Mouse (Mus musculus) MEL (cell line): ENCODE results near the gene Aplp2. TPM values are rescaled to one million over a fixed set of nuclear protein-coding genes. Genes with fewer than 3 reads are reported as not detected.

Source experiments
- DNase-seq: peaks from one replicate; pipeline ENCODE4 v3.0.0; 2011; ENCODE audit warnings: low read depth, low spot score
- H3K27ac ChIP-seq: 2 replicates; pipeline ENCODE4 v1.5.1; 2012; ENCODE audit warnings: low read depth, mild to moderate bottlenecking, control low read depth, low read length, moderate library complexity; ENCODE audit not compliant: control insufficient read depth
- H3K27me3 ChIP-seq, 2 experiments: fragments of 150-350 bp in 1 of 2; sonication (generic) in 1 of 2; 2 replicates each; pipeline ENCODE4 v1.6.1; 2012; ENCODE audit warnings: low read length in 2 of 2, mild to moderate bottlenecking in 2 of 2, improper control_type of control experiment in 1 of 2, moderate library complexity in 1 of 2; ENCODE audit not compliant: insufficient read depth in 2 of 2, control insufficient read depth in 1 of 2
- H3K36me3 ChIP-seq, 2 experiments: 2 replicates each; pipeline ENCODE4 v1.6.1; 2012 to 2014; ENCODE audit warnings: low read length in 2 of 2, improper control_type of control experiment in 1 of 2, inconsistent platforms in 1 of 2, mild to moderate bottlenecking in 1 of 2; ENCODE audit not compliant: insufficient read depth in 2 of 2, control insufficient read depth in 1 of 2
- H3K4me1 ChIP-seq, 2 experiments: fragments of 150-350 bp in 1 of 2; sonication (generic) in 1 of 2; 2 replicates each; pipeline ENCODE4 v1.6.1; 2012; ENCODE audit warnings: low read length in 2 of 2, improper control_type of control experiment in 1 of 2, mild to moderate bottlenecking in 1 of 2; ENCODE audit not compliant: insufficient read depth in 2 of 2, control insufficient read depth in 1 of 2
- H3K4me3 ChIP-seq, 2 experiments: fragments of 150-350 bp in 1 of 2; sonication (generic) in 1 of 2; 2 replicates each; pipeline ENCODE4 v1.5.1; 2012; ENCODE audit warnings: low read depth in 2 of 2, low read length in 2 of 2, mild to moderate bottlenecking in 2 of 2, moderate library complexity in 2 of 2, control low read depth in 1 of 2, improper control_type of control experiment in 1 of 2; ENCODE audit not compliant: control insufficient read depth in 1 of 2, insufficient read depth in 1 of 2
- H3K79me2 ChIP-seq: 2 replicates; pipeline ENCODE4 v1.6.1; 2012; ENCODE audit warnings: mild to moderate bottlenecking, low read length, moderate library complexity; ENCODE audit not compliant: control insufficient read depth, poor library complexity, insufficient read depth
- H3K9ac ChIP-seq: 2 replicates; pipeline ENCODE4 v1.6.1; 2012; ENCODE audit warnings: low read depth, mild to moderate bottlenecking, control low read depth, low read length, moderate library complexity; ENCODE audit not compliant: control insufficient read depth, poor library complexity, severe bottlenecking
- H3K9me3 ChIP-seq: fragments of 150-350 bp; sonication (generic); replicated peaks from 2 replicates; pipeline ENCODE4 v1.6.1; 2012; ENCODE audit warnings: mild to moderate bottlenecking, low read length, improper control_type of control experiment, moderate library complexity; ENCODE audit not compliant: insufficient read depth
- BHLHE40 ChIP-seq: IDR thresholded peaks from 2 replicates; pipeline ENCODE4 v1.6.1; 2012; ENCODE audit warnings: low read depth, mild to moderate bottlenecking, inconsistent platforms, low read length, improper control_type of control experiment, borderline replicate concordance
- CTCF ChIP-seq, 3 experiments: IDR thresholded peaks in 2 of 3; conservative IDR thresholded peaks in 1 of 3; 2 replicates each; pipeline ENCODE4 v1.5.1; 2011 to 2012; ENCODE audit warnings: low read length in 3 of 3, low read depth in 2 of 3, mild to moderate bottlenecking in 2 of 3, improper control_type of control experiment in 1 of 3, inconsistent platforms in 1 of 3, mixed read lengths in 1 of 3, moderate library complexity in 1 of 3; ENCODE audit not compliant: control insufficient read depth in 1 of 3, insufficient read depth in 1 of 3, poor library complexity in 1 of 3, severe bottlenecking in 1 of 3
- ETS1 ChIP-seq: IDR thresholded peaks from 2 replicates; pipeline ENCODE4 v1.6.1; 2012; ENCODE audit warnings: low read depth, mild to moderate bottlenecking, inconsistent platforms, low read length, improper control_type of control experiment, moderate library complexity
- GABPA ChIP-seq: IDR thresholded peaks from 2 replicates; pipeline ENCODE4 v1.6.1; 2012; ENCODE audit warnings: low read depth, mild to moderate bottlenecking, inconsistent platforms, low read length, improper control_type of control experiment, moderate library complexity
- GATA1 ChIP-seq: IDR thresholded peaks from 2 replicates; pipeline ENCODE4 v1.6.1; 2011; ENCODE audit warnings: low read depth, low read length, improper control_type of control experiment
- HCFC1 ChIP-seq: IDR thresholded peaks from 2 replicates; pipeline ENCODE4 v1.6.1; 2012; ENCODE audit warnings: low read depth, mild to moderate bottlenecking, inconsistent platforms, low read length, improper control_type of control experiment, moderate library complexity
- JUND ChIP-seq: IDR thresholded peaks from 2 replicates; pipeline ENCODE4 v1.6.1; 2011; ENCODE audit warnings: low read depth, mild to moderate bottlenecking, improper control_type of control experiment, low read length
- KAT2A ChIP-seq: conservative IDR thresholded peaks from 2 replicates; pipeline ENCODE4 v1.6.1; 2012; ENCODE audit warnings: low read depth, low read length, improper control_type of control experiment, inconsistent platforms
- MAFK ChIP-seq: IDR thresholded peaks from 2 replicates; pipeline ENCODE4 v1.6.1; 2011; ENCODE audit warnings: low read depth, mild to moderate bottlenecking, low read length, improper control_type of control experiment, borderline replicate concordance
- MAX ChIP-seq: IDR thresholded peaks from 2 replicates; pipeline ENCODE4 v1.6.1; 2011; ENCODE audit warnings: low read length, improper control_type of control experiment
- MAZ ChIP-seq: IDR thresholded peaks from 2 replicates; pipeline ENCODE4 v1.6.1; 2012; ENCODE audit warnings: low read depth, mild to moderate bottlenecking, inconsistent platforms, low read length, improper control_type of control experiment
- MEF2A ChIP-seq: IDR thresholded peaks from 2 replicates; pipeline ENCODE4 v1.6.1; 2014; ENCODE audit warnings: low read depth, mild to moderate bottlenecking, inconsistent platforms, low read length, improper control_type of control experiment; ENCODE audit not compliant: poor library complexity, insufficient replicate concordance, severe bottlenecking; ENCODE audit errors: extremely low read depth
- MXI1 ChIP-seq: IDR thresholded peaks from 2 replicates; pipeline ENCODE4 v1.6.1; 2011; ENCODE audit warnings: mild to moderate bottlenecking, low read depth, low read length, improper control_type of control experiment
- MYB ChIP-seq: IDR thresholded peaks from 2 replicates; pipeline ENCODE4 v1.6.1; 2011; ENCODE audit warnings: mild to moderate bottlenecking, low read depth, low read length, improper control_type of control experiment
- NELFE ChIP-seq: IDR thresholded peaks from 2 replicates; pipeline ENCODE4 v1.6.1; 2011; ENCODE audit warnings: low read depth, low read length, improper control_type of control experiment
- POLR2AphosphoS2 ChIP-seq: IDR thresholded peaks from 2 replicates; pipeline ENCODE4 v1.6.1; 2011; ENCODE audit warnings: low read length, improper control_type of control experiment
- POLR2AphosphoS5 ChIP-seq: IDR thresholded peaks from 2 replicates; pipeline ENCODE4 v1.6.1; 2012; ENCODE audit warnings: low read depth, borderline replicate concordance, mild to moderate bottlenecking, inconsistent platforms, low read length, moderate library complexity, mixed read lengths
- RAD21 ChIP-seq: IDR thresholded peaks from 2 replicates; pipeline ENCODE4 v1.6.1; 2011; ENCODE audit warnings: mild to moderate bottlenecking, low read depth, low read length, improper control_type of control experiment
- RCOR1 ChIP-seq: IDR thresholded peaks from 2 replicates; pipeline ENCODE4 v1.6.1; 2012; ENCODE audit warnings: low read depth, mild to moderate bottlenecking, inconsistent platforms, low read length, improper control_type of control experiment
- SMC3 ChIP-seq: IDR thresholded peaks from 2 replicates; pipeline ENCODE4 v1.6.1; 2011; ENCODE audit warnings: low read depth, low read length, improper control_type of control experiment
- TBP ChIP-seq: IDR thresholded peaks from 2 replicates; pipeline ENCODE4 v1.8.0; 2011; ENCODE audit warnings: low read depth, low read length, improper control_type of control experiment
- TCF12 ChIP-seq: IDR thresholded peaks from 2 replicates; pipeline ENCODE4 v1.6.1; 2014; ENCODE audit warnings: low read depth, mild to moderate bottlenecking, inconsistent platforms, low read length, improper control_type of control experiment, moderate library complexity
- UBTF ChIP-seq: IDR thresholded peaks from 2 replicates; pipeline ENCODE4 v1.6.1; 2012; ENCODE audit warnings: low read depth, mild to moderate bottlenecking, inconsistent platforms, low read length, improper control_type of control experiment, moderate library complexity, borderline replicate concordance; ENCODE audit not compliant: insufficient read depth
- USF1 ChIP-seq: IDR thresholded peaks from 2 replicates; pipeline ENCODE4 v1.6.1; 2014; ENCODE audit warnings: low read depth, mild to moderate bottlenecking, inconsistent platforms, low read length, improper control_type of control experiment, moderate library complexity
- USF2 ChIP-seq, 2 experiments: IDR thresholded peaks; 2 replicates each; pipeline ENCODE4 v1.6.1; 2011 to 2012; ENCODE audit warnings: improper control_type of control experiment in 2 of 2, low read length in 2 of 2, borderline replicate concordance in 1 of 2, inconsistent platforms in 1 of 2, low read depth in 1 of 2, mild to moderate bottlenecking in 1 of 2; ENCODE audit not compliant: insufficient read depth in 1 of 2
- ZC3H11A ChIP-seq: IDR thresholded peaks from 2 replicates; pipeline ENCODE4 v1.6.1; 2012; ENCODE audit warnings: low read depth, mild to moderate bottlenecking, inconsistent platforms, low read length, improper control_type of control experiment
- ZKSCAN1 ChIP-seq: IDR thresholded peaks from 2 replicates; pipeline ENCODE4 v1.6.1; 2012; ENCODE audit warnings: low read depth, mild to moderate bottlenecking, inconsistent platforms, low read length, improper control_type of control experiment, moderate library complexity
- ZMIZ1 ChIP-seq: IDR thresholded peaks from 2 replicates; pipeline ENCODE4 v1.6.1; 2012; ENCODE audit warnings: low read depth, mild to moderate bottlenecking, inconsistent platforms, low read length, improper control_type of control experiment, moderate library complexity
- polyA plus RNA-seq, 2 experiments: library from polyadenylated mRNA; stranded (reverse) in 1 of 2; unstranded in 1 of 2; fragments of >175 nt in 1 of 2; fragments of >200 nt in 1 of 2; gene quantifications; 2 replicates each; pipeline versions ENCODE4 v1.2.1 to v1.2.4; 2012; ENCODE audit warnings: low replicate concordance in 2 of 2, low read depth in 1 of 2; ENCODE audit not compliant: insufficient read length in 2 of 2, insufficient read depth in 1 of 2, missing spikeins in 1 of 2
- total RNA-seq: library from RNA; depleted of rRNA; stranded (reverse); fragments of 300-350 nt; gene quantifications from 2 replicates; pipeline ENCODE4 v1.2.3, GENCODE M21; 2012

Gene Aplp2
- total and polyA plus RNA-seq, 3 experiments = 37.6 to 60.6 TPM; not detected in 1

DNA sequence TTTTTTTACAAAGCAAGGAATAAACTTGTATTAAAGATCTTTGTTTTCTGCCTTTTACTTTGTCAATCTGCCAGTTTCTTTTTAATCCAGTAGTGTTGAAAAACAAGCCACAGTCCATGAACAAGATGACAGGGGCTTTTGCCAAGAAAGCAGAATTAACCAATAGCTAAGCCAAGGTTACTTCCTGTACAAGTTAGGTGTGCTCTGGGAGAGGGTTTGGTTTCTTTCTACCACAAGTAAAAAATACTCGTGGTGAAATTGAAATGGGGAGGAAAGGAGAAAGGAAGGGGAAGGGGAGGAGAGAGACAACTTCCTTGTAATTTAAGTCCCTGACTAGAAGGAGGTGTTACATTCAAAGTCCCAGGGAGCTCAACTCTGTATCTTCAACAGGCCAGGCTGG lies 48.7 kb downstream of the Aplp2 start:
- H3K4me3 ChIP-seq = no peak overlapping the region
- peak overlapping the region; percentile 4; the same call in 1 of the 2 replicates for H3K27ac ChIP-seq
- H3K27me3 ChIP-seq = no peaks in the 10 kb centered on the region

DNA sequence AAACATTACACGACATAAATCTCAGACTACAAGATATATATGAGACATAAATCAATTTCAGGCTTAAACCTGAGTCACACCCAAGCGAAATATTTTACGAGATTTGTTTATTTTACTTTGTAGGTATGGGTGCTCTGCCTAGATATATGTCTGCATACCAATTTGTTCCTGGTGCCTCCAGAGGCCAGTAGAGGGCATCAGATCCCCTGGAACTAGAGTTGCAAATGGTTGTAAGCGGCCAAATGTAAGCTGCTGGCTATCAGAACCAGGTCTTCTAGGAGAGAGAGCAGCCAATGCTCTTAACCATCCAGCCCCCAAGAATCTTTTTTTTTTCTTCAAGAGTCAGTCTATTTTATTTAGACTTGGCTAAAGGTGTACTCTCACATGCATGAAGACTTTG lies 51.7 kb downstream of the Aplp2 start:
- no peak overlapping the region for H3K4me3 ChIP-seq
- no peak overlapping the region for H3K9ac ChIP-seq
- H3K36me3 ChIP-seq = no peaks in the 10 kb centered on the region; a peak in 2 of 4 replicates
- no peaks in the 10 kb centered on the region for H3K79me2 ChIP-seq
- H3K27ac ChIP-seq = no peak overlapping the region
- peaks cover 2 to 3% of the 10 kb centered on the region in 2 experiments; a peak in 3 of 4 replicates for H3K4me1 ChIP-seq
- no peak for TF ChIP-seq HCFC1
- TF ChIP-seq POLR2AphosphoS2 = no peak
- no peak for TF ChIP-seq UBTF
- TF ChIP-seq GABPA = no peak
- TF ChIP-seq MYB = no peak
- peak; percentile 71 for TF ChIP-seq ZC3H11A
- TF ChIP-seq RAD21 = peak; percentile 83
- TF ChIP-seq TBP = no peak
- TF ChIP-seq CTCF (IDR thresholded peaks at IDR 0.05 in 2 of 3, conservative IDR thresholded peaks at IDR 0.05 in 1 of 3; ENCODE audit: control insufficient read depth in 1 of 3, insufficient read depth in 1 of 3, low read depth in 2 of 3, low read length in 3 of 3, poor library complexity in 1 of 3, severe bottlenecking in 1 of 3) = peak; percentile 51 to 84 (median 61)
- no peak for TF ChIP-seq ETS1
- no peak for TF ChIP-seq BHLHE40
- TF ChIP-seq ZMIZ1 = no peak
- no peak for TF ChIP-seq USF1
- TF ChIP-seq SMC3 = peak; percentile 90
- no peak for TF ChIP-seq TCF12
- no peak for TF ChIP-seq ZKSCAN1
- no peak for TF ChIP-seq KAT2A
- no peak for TF ChIP-seq GATA1
- no peak for TF ChIP-seq RCOR1
- TF ChIP-seq, all 39 proteins: peak for 4
- H3K9me3 ChIP-seq = no peaks in the 10 kb centered on the region
- DNase-seq = peak; percentile 63
- no peaks in the 10 kb centered on the region for H3K27me3 ChIP-seq

More for the DNA sequence above, 48.7 kb downstream of the Aplp2 start:
- Histone ChIP-seq H3K36me3 (no peaks in the 10 kb centered on the region; a peak in 3 of 4 replicates), H3K4me1 (peaks cover 2 to 3% of the 10 kb centered on the region in 2 experiments; a peak in 3 of 4 replicates), H3K9ac (no peak overlapping the region), H3K79me2 (no peaks in the 10 kb centered on the region), H3K9me3 (no peaks in the 10 kb centered on the region)
- DNase-seq = peak; percentile 26
- TF ChIP-seq MXI1 (no peak), GABPA (no peak), MAX (no peak), MEF2A (no peak), POLR2AphosphoS5 (no peak), ZKSCAN1 (no peak), ZMIZ1 (no peak), USF2 (IDR thresholded peaks at IDR 0.05; ENCODE audit: borderline replicate concordance in 1 of 2, insufficient read depth in 1 of 2, low read depth in 1 of 2, low read length in 2 of 2) (no peak), MAFK (no peak), MAZ (no peak), RAD21 (no peak), NELFE (no peak), JUND (no peak), ZC3H11A (no peak), UBTF (no peak)
